Mouse (Mus musculus) layer of hippocampus, postnatal 10 days (tissue): ENCODE results near the gene Gpr68. TPM values are rescaled to one million over a fixed set of nuclear protein-coding genes. Genes with fewer than 3 reads are reported as not detected.
A peak's percentile ranks its signal among the peaks of the same experiment; 100 is the strongest.

ENCODE experiments used
- DNase-seq, 2 experiments: peaks; one replicate each; pipeline ENCODE4 v3.0.0; 2021; ENCODE audit warnings: low spot score in 2 of 2
- total RNA-seq, 2 experiments: library from RNA; stranded (reverse); gene quantifications; 2 replicates each; pipeline ENCODE4 v1.2.3; 2021

The Gpr68 gene
- total RNA-seq, 2 experiments from 2014 or later = 17.4 to 17.6 TPM

DNA sequence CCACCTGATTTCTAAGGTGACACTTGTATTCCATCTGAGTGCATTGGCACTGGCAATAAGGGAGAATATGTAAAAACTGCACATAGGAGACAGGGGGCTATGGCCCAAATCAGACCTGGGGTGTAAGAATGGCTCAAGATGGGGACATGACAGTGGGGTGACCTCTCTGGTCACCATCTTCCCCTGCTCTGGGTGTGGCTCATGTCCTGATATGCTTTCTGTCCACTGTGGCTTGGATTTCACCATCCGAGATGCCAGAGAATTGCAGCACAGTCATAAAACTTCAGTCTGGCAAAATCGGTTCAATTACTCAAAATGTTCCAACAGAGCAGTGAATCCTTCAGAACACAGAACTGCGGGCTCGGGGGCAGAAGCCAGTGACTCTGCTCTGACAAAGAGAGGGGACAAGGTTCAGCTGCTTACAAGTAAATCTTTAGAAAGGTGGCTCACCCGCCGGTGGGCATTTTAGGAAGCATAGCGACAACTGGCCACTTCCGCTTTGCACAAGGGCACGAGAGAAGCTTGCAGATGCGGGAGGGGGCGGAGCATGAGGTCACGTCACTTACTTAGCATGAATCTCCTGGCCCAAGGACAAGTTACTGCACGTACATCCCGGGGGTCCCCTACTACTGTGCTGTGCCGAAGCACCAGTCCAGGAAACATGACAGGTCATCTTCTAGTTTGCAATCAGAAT is 16.8 kb upstream of the Gpr68 start:
- DNase-seq = no peak

DNA sequence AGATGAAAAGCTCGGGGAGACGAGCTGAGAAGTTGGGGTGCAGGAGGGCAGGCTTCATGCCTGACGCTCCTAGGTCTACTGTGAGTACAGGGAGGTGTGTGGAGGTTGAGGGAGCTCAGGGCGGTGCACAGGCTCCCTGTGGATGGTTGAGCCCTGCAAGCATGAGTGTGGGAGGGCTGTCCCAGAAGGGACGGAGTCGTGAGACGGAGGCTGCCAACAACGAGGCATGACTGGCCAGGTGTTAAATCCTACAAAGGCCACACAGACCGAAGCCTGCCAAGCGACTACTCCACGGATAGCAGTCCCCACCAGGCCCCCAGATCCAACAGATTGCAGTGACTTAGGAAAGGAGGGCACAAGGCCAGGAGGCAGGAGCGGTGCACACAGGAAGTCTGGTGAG is 2.7 kb upstream of the Gpr68 start:
- DNase-seq = no peak

DNA sequence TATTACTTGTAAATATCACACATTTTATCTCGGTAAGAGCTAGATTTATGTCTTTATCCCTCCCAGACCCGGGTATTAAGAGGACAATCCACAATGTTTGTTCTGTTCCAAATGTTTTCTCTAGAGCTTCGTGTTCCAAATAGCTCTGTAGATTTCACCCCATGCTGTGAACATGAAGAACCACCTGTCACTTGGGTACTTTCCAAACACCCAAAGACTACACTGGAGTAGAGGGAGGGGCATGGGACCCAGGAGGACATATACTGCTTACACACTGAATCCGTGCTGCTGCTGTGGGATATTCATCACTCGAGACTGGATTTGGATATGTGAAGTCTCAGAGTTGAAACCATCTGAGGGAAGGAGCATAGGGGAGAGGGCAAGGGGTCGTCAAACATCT is 1.8 kb upstream of the Gpr68 start:
- DNase-seq = no peak

DNA sequence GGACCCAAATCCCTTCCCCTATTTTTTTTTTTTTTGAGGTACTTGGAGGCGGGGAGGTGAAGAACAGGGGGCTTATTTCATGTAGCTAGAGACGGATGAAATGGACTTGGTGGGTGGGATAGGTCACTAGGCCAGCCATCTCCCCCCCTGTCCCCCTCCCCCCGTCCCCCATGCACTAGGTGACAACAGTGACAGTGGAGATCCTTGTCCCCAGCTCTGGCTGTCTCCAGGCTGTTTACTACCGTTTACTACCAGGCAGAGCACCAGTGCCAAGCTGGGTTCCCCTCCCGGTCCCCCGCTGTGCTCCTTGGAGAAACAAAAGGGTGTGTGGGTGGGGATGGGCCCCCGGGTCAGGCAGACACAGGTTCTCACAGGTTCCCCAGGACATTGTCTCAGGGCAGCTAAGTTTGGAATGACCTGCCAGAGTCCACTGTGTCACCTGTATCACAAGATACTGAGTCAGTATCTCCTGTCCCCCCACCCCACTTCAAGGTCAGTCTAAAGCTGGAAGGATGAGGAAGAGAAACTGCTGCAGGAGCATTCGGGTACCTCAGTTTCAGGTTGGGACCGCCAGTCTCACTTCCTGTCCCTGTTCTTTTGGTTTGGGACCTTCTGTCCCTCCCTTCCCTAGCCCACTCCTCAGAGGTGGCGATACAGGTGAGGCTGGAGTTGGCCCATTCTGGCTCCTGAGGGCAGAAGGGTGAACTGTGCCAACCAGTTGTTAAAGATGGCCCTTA is 468 bp upstream of the Gpr68 start:
- no peak for DNase-seq

DNA sequence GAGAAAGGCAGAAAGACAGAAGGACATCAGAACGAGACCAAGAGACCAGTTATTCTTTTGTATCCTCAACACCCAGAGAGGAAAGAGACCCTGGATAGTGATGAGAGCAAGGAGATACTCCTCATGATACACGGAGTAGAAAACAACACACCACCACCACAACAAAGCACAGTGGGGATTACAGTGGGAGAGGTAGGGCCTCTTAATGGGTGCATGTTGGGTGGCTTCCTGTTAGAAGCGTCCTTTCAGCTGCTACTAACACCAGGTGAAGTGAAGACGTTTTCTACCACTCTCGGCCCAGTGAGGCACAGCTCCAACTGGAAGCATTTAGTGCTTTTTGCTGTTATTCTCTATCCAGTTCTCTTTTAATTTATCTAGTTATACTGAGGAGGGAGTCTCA is 1.1 kb downstream of the Gpr68 start:
- no peak for DNase-seq

DNA sequence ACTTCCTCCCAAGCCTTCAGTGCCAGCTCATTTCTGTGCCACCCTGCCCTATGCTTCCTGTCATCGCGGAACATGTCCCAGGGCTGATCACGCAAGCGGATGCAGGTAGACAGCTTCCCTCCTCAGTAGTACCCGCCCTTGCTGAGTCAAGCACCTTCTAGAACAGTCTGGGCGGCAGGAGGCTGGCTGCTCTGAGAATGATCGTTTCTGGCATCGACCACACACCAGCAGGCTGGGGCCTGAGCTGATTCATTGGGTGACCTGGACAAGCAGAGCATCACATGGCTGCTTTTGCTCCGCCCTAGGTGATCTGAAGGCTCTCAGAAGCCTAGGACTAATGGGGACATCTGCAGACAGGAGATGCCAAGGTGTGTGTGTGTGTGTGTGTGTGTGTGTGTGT is 4.2 kb downstream of the Gpr68 start:
- DNase-seq = no peak

DNA sequence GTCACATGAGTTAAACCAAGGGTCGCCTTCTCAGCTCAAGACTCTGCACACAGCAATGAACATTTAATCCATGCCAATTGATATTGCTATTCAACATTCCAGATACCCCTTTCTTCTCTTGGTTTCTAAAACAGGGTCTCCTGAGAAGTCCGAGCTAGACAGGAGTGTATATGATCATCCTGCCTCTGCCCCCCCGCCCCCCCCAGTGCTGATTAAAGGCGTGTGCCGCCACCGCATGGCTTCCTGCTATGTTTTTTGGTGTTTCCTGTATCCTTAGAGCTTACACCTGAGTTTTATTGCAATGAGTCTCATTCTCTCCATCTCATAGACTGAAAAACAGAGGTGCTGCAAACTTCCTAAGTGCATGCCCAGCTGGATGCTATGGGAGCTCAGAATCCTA is 6.6 kb downstream of the Gpr68 start:
- DNase-seq = no peak

DNA sequence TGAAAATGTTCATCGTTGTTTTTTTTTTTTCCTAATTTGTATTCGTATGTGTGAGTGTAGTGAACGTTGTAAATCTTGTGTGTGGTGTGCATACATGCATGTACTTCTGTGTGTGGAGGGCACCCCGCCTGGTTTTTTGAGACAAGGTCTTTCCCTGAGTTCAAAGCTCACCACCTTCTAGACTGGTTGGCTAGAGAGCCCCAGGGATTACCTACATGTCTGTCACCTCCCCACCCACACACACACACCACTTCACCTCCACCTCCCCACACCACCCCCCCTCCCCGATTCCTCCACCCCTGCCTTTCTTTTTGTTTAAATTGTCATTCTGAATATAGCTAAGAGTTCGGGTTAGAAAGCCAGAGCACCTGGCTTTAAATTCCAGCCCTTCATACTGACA is 7.1 kb downstream of the Gpr68 start:
- no peak for DNase-seq

DNA sequence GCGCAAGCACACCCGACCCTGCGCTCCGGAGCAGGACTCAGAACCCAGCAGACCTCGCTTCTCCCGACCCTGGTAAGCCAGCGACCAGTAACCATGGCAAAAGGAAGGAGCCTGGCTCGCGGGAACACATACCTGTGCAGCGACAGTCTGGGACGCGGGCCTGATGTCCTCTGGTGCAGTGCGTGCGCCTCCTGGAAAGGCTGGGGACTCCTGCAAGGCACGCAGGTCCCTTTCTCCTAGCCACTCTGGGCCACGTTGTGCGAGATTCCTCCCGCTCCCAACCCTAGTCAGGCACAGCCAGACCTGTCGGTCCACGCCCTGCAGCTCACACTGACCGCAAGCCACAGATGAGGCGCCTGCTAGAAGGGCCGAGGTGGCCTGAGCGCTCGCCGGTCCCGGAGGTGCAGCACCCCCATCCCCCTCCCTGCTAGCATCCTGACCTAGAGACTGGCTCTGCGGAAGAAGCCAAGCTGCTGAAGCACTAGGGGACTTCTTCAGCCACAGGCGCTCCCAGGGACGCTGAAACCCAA is 8.8 kb downstream of the Gpr68 start:
- peak in 1 of 2 experiments; percentile 41 for DNase-seq

DNA sequence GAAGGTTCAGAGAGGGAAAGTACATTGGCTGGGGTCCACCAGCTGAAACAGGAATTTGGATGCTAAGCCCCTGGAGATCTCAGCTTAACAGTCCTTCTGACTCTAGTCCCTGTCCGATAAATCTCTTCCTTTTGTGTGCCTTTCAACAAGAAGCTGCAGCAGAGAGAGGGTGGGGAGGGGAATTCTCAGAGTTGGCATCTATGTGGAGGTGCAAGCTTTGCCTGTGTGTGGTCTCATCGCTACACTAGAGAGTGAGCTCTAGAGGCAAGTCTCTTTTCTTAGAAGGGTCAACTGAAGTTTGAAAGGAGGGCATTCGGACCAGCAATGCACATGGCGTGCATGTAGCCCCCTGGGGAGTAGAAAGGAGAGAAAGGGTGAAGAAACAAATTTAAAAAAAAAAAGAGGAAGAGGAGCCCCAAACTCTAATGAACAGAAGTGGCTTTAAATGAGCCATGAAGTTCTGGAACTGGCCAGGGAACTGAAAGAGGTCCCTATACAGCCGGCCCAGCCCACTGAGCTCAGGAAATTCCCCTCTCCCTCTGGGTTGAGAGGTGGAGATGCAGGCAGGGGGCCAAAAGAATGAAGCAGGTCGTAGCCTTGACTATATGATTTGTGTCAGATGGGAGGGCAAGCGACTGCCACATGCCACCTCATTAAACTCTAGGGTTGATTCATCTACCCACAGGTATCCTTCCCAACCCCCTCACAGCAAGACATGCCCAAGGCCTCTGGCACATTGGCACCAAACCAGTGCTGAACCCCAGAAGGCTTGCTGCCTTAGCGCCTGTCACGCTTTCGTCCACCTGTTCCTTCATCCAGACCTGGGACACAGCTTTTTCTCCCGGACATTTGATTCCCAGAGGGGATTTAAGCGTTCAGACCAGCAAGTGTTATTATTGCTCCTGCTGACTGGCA is 10.0 kb downstream of the Gpr68 start:
- DNase-seq = no peak

DNA sequence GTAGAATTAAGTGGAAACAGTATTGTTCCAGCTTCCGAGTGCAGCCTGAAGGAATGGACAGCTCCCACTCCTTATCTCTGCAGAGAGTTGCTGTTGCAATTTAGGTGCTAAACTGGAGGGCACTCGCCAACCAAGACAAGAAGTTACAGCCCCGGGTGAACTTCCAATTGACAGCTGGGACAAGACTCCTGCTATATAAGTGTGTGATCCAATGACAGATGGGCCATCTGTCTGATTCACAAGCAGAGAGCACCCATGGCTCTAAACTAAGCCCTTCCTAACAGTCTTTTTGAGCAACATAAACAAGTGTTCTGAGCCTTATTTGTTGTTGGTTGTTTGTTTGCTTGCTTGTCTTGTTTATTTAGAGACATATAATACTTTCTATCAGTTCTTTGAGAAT is 11.3 kb downstream of the Gpr68 start:
- DNase-seq = no peak

DNA sequence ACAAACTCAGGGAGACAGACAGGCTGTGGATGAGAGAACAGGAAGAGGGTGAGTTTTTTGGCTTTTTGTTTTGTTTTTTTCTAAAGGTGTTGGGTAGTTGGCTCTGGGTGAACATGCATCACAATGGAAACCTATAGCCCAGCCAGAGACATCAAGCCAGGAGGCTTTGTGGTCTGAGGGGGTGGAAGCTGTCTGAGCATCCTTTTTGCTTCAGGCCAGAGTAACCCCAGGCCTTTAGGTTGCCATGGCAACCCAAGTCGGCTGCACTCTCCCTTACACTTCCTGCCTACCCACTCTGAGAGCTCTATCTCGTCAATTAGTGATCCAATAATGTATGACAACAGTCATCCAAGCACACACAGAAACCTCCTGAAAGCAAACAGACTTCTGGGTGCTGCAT is 12.5 kb downstream of the Gpr68 start:
- DNase-seq = no peak

DNA sequence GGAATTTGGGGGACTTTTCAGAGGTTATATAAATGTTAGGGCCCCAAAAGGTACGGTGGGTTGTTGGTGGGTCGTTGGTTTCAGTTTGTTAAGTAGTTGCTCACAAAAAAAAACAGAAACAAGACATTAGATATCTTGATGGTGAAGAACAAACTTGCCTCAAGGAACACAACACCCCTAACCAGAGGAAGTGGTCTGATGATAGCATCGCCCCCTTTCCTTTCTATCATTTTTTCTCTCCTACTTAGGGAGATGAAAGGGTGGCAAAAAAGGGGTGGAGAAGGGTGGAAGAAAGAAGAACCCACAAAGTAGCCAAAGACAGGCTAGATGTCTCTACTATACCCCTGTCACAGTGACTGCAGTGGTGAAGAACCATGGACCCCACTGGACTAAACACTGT is 17.4 kb downstream of the Gpr68 start:
- DNase-seq = no peak

DNA sequence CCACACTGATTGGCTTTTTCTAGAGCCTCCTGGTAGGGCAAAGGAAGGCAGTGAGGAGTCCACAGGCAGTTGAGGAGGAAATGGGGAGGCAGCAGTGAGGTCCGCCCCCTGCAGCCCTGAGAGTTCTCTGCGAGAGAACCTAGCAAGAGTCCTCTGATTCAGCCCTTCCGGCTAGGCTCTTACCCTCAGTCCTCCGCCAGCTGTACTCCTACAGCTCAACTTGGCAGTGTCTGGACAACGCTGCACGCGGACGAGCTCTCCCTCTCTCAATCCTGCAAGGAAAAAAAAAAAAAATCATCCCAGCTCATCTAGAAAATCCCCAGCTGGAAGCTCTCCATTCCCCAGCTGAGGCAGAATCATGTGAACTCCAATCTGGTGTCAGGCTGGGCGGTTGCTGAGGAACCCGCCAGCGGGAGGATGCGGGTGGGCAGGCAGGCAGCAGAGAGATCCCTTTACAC is 20.2 kb downstream of the Gpr68 start:
- peak; percentile 51 to 64 for DNase-seq

DNA sequence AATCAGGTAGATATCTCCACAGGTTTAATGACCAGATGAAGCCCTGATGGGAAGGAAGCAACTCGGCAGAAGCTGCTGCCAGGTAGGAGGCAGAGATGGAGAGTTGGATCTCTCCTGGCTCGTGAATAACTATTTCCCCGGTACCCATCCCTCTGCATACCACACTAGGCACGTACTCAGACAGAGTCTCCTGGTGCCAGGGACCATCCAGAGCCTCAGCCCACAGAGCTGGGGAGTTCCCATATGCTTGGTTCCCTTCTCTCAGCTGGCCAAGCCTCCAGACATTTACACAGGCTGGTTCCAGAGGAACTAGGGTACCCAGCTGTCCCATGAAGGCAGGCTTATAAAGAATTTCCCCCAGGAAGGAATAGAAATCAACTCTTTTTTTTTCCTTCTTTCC is 21.1 kb downstream of the Gpr68 start:
- DNase-seq = no peak

DNA sequence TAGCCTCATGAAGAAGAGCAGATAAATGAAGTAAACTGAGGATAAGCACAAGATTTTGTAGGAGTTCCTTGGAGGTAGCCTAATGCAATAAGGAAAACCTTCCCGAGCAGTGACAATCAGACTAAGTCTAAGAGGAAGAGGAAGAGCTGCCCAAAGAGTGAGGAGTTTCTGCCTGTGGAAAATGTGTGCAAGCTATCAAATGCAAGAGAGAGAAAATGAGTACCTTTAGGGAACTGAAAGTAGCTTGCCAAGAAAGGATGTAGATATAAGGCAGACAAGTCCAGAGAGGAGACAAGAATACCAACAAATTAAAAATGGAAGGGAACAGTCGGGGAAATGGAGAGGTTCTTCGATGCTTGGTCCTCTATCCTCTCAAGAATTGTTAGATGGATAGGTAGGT is 22.4 kb downstream of the Gpr68 start:
- no peak for DNase-seq

DNA sequence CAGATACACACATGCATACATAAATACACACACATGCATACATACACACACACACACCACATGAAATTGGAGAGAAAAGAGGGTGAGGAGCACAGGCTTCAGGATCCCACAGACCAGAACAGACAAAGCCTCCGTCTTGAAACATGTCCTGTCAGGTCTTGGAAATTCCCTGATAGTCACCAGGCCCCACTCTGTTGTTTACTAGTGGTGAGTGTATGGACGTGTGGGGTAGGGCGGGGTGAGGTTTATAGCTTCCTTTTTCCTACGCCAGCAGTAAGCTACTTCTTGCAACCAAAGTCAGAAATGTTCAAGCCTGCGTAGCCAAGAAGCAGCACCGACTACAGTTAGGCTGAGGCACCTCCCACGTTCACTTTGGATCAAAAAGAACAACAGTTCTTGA is 24.8 kb downstream of the Gpr68 start:
- no peak for DNase-seq

DNA sequence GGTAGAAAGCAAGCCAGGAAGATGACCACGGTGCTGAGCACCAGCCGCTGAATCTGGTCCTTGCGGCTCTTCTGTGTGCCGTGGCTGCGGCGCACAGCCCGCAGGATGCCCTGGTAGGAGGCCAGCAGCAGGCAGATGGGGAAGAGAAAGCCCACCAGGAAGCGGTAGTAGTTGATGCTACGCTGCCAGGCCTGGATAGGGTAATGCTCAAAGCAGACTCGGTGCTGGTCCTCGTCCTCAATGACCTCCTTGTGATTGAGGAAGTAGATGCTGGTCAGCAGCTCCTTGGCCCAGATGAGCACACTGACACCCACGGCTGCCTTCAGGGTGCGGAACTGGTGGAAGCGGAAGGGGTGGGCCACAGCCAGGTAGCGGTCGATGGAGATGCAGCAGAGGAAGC is 29.4 kb downstream of the Gpr68 start:
- DNase-seq = no peak

DNA sequence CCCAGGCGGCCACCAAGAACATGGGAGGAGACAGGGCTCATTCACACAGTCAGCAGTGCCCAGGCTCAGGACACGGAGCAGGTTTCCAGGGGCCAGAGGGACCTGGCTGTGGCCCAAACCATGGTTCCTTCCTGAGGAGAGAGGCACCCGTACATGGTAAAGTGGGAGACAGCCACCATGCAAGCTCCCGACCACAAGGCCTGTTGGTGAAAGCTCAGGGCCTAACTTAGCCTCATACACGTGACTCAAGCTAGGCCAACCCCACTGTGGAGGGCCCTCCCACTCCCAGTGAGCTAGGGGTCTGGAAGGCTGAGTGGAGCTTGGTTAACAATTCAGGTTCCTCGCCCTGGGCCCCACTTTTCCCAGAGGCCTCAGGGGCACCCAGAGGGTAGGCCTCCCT is 30.1 kb downstream of the Gpr68 start:
- no peak for DNase-seq

DNA sequence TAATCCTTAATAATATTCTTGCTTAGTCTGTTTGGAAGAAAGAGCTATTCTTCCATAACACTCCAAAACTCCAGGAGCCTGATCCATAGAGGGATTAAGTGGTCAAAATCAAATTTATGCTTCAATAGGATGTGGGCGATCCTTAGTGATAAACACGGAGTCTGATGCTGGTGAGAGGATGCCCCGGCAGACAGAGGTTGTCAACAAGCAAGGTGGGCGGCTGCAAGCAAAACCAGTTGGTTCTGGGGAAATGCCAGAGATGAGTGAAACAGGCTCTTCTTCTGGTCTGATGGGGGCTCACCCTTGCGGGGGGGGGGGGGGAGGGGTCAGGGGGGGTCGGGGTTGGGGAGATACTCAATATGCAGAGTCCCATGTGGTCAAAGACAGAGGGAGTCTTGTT is 32.0 kb downstream of the Gpr68 start:
- no peak for DNase-seq

DNA sequence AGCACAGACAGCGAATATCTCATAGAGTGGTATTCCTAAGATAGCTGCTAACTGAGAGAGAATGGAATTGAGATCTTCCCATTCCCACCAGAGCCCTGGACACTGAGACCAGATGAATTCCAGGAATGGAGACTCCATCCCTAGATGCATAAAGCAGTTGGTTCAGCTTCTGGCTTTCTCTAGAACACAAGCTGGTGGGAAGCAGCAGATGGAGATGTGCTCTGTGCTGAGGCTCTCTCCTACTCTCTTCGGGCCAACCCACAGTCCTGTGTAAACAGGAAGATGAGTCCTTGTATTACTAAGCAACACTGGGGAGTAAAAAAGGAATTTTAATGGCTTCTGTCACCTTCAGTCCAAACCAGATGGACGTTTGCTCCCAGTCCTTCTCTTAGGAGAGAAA is 32.4 kb downstream of the Gpr68 start:
- no peak for DNase-seq

DNA sequence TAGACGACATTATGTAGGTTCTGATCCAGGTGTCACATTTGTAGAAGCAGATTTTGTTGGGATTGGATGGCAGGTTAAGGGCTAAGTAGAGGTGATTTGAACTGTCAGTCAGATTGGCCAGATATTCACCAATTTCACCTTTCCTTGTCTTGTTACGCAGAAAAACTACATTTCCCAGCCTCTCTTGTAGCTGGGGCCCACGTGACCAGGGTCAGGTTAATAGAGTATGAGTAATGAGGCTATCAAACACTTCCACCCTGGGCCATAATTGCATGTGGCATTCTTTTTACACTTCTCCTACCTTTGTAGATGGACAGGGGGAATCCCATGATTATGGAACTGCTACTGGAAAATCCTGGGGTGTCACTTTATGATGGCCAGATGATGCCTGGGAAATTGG is 34.4 kb downstream of the Gpr68 start:
- DNase-seq = no peak
